Mouse (Mus musculus) lung, adult 2 months (tissue): ENCODE results near the gene Tas1r1.

Experiments used
- CTCF ChIP-seq: fragments of 200-500 bp; IDR thresholded peaks from 2 replicates; pipeline ENCODE4 v1.5.1; 2011; ENCODE audit warnings: mild to moderate bottlenecking, low read length, control low read depth; ENCODE audit not compliant: insufficient read depth
- POLR2A ChIP-seq: fragments of 200-500 bp; IDR thresholded peaks from 2 replicates; pipeline ENCODE4 v1.6.1; 2011; ENCODE audit warnings: low read depth, mild to moderate bottlenecking, control low read depth, low read length, borderline replicate concordance; ENCODE audit errors: extremely low read depth

GRCm38 (mm10) chr4:152026751-152027508 lies 11.4 kb downstream of the Tas1r1 start:
- TF ChIP-seq CTCF (no peak), POLR2A (no peak)
